Mouse (Mus musculus): ENCODE measurements at regions not wholly inside any gene's neighbourhood (a gene's known extent, or its start where the extent isn't known, plus 50 kb on each side); places are given as distances from the start of the nearest gene placed in this dataset.

DNA sequence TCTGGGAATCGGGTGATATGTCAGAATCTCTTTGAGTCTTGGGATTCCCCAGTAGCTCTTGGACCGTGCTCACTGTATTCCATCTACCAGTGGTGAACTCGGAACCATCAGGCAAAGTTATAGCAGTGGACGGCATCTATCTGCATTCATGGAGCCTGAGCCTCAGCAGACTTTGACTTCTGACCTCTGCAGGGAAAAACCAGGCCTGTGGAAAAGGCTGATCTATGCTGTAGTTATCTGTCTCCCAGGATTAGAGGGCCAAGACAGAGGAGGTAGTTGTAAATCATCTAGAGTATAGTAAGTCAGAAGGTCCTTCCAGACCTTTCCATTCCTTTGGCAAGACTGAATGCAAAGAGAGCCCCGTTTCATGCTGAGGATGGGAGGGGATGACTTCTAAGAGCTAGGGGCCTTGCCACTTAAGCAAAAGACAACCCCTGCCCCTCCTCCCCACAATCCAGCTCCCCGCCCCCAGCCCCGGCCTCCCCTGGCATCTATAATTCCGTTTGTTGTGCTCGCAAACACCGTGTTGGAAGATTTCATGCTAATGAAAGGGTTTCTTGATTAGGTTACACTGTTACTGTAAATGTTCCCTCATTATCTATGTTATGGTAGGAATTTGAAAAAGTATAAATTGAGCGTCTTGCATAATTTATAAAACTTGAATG, 338.9 kb downstream of the Rps24 start:
- TF ChIP-seq USF1 (IDR thresholded peaks at IDR 0.05; ENCODE audit: low read depth, low read length) (no peak), POLR2A (IDR thresholded peaks at IDR 0.05; ENCODE audit: control insufficient read depth in 1 of 2, insufficient read depth in 1 of 2, low read depth in 1 of 2, low read length in 2 of 2, poor library complexity in 1 of 2) (no peak), MEF2A (IDR thresholded peaks at IDR 0.05; ENCODE audit: extremely low read depth, insufficient replicate concordance, low read depth, low read length, poor library complexity, severe bottlenecking) (no peak), CTCF (IDR thresholded peaks at IDR 0.05 in 2 of 3, conservative IDR thresholded peaks at IDR 0.05 in 1 of 3; ENCODE audit: control insufficient read depth in 1 of 3, insufficient read depth in 1 of 3, low read depth in 2 of 3, low read length in 3 of 3, poor library complexity in 1 of 3, severe bottlenecking in 1 of 3) (no peak), TAL1 (IDR thresholded peaks at IDR 0.05; ENCODE audit: low read length) (no peak), E2F4 (IDR thresholded peaks at IDR 0.05; ENCODE audit: borderline replicate concordance, low read depth, low read length) (no peak), TBP (IDR thresholded peaks at IDR 0.05; ENCODE audit: low read depth, low read length) (no peak), EP300 (IDR thresholded peaks at IDR 0.05; ENCODE audit: low read depth in 1 of 2, low read length in 2 of 2) (no peak), GATA1 (IDR thresholded peaks at IDR 0.05; ENCODE audit: low read depth, low read length) (no peak), RCOR1 (IDR thresholded peaks at IDR 0.05; ENCODE audit: low read depth, low read length) (no peak), CHD1 (IDR thresholded peaks at IDR 0.05; ENCODE audit: low read depth, low read length) (no peak), MAX (IDR thresholded peaks at IDR 0.05; ENCODE audit: low read length) (no peak)
